Mouse (Mus musculus) spleen, postnatal 10 days (tissue): ENCODE results near the gene Cdh18.
"Not testable (repeated sequence)": the region's sequence is repeated elsewhere in the genome, so short reads cannot be mapped to it uniquely, and the experiment has no call there.

Experiments used
- DNase-seq, 2 experiments: peaks; one replicate each; pipeline ENCODE4 v3.0.0; 2021 to 2022; ENCODE audit warnings: low spot score in 2 of 2

Gene Cdh18

GRCm38 (mm10) chr15:22548711-22549271 is at the start of gene Cdh18:
TSS of gene Cdh18 (plus strand) at chr15:22549022.
- DNase-seq = no peak

GRCm38 (mm10) chr15:22511271-22511670 is 37.6 kb upstream of the Cdh18 start:
- no peak for DNase-seq

DNA sequence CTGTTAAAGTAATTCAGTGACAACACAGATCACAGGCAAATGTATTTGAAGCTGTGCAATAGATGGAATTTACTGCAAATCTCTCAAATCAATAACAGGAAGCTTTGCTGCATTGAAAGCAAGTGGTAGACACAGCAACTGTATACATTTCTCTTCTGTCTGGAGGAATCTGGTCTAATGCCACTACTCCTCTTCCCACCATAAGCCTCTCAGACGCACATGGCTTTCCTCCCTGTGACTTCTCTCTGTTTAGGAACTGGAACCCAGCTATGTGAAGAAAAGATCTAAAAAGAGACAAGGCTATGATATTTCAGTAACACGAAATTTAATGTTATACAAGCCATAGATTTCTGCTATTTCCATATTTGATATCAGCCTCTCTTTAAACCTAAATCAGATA is 13.0 kb upstream of the Cdh18 start:
- DNase-seq = no peak

- DNase-seq = no peak
Observed at GRCm38 (mm10) chr15:22577974-22578616, 29.3 kb downstream of the Cdh18 start.

DNA sequence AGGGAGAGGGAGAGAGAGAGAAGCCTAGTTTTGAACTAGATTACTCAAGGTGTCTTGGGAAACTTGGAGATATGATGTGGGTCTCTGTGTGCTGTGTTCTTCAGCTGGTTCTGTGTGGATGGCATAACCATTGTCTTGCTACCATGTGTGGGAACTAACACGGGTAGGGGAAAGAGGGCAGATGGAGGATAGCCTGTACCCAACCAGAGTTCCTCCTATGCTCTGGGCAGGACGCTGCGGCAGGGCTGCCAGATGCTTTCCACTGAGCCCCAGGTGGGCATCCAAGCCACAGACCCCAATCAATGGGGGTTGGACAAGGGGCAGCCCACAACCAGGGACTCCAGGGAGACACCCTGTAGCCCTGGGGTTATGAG is 29.8 kb downstream of the Cdh18 start:
- DNase-seq = no peak

- DNase-seq = no peak
Observed at GRCm38 (mm10) chr15:22584667-22585066, 35.8 kb downstream of the Cdh18 start.

DNA sequence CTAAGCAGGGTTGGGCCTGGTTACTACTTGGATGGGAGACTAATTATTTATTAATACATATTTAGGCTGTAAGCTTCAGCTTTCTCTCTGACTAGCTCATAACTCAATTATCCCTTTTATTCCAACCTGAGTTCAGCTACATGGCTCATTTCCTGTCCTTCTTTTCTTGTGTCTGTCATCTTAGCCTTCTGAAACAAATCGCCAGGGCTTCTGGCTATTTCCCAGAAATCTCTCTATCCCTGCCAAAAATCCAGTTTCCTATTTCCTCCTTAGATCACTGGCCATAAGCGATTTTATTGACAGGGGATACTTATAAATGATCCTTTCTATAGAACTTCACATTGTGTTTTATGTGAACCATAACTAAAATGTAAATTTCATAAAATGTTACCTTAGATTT is 167.6 kb downstream of the Cdh18 start:
- no peak for DNase-seq

GRCm38 (mm10) chr15:22717681-22718080 is 168.9 kb downstream of the Cdh18 start:
- DNase-seq = no peak

DNA sequence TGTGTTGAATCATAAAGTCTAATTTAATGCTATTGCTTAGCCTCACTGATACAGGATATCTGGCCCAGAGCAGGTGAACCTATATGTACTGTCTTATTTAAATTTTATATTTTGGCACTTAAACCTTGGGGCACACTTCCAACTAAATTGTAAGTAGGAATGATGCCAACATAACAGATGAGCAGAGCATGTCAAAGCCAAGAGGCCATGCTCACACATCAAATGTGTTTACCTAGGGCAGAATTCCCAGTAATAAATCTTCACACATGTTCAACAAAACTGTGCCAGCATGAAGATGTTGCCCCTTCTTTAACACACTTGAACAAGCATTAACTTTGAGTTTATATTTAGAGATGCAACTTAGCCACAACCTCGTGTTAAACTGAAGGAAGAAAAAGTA is 177.8 kb downstream of the Cdh18 start:
- no peak for DNase-seq

GRCm38 (mm10) chr15:22733039-22733438 is 184.2 kb downstream of the Cdh18 start:
- no peak for DNase-seq

DNA sequence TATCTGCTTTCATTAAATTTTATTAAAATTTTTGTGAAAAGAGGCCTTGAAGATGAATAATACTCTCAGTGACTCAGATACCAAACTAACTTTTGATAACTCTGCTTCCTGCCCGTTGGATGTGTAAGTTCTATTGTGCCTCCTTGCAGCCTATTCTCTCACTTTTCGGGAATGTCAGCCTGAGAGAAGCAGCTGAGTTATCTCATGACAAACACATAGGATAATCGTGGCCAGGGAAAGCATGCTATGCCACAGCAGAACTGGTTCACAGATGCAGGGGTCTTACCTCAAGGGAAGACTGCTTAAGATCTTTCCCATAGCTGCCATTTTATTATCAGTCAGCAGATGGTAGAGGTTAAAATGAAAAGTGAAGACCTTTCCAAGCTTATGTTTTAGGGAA is 187.3 kb downstream of the Cdh18 start:
- DNase-seq = no peak

GRCm38 (mm10) chr15:22761257-22761656 is 212.4 kb downstream of the Cdh18 start:
- not testable (repeated sequence) for DNase-seq

DNA sequence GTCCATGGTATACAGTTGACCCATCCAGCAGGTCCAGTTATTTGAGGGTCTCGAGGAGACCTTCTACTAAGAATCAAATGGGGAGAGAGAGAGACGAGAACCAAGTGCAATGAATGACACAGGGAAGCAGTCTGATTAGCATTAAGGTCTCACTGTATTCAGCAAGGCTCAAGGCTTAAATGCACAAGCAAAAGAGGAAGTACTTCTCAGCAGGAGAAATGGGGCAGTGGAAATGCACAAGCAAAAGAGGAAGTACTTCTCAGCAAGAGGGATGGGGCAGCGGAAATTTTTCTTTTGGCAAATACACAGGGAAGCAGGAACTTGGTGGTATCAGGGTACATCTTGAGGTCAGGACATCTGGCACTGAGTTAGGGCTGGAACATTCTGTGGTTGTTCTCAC is 217.8 kb downstream of the Cdh18 start:
- not testable (repeated sequence) for DNase-seq

GRCm38 (mm10) chr15:22776346-22776745 is 227.5 kb downstream of the Cdh18 start:
- no peak for DNase-seq

GRCm38 (mm10) chr15:22789696-22790095 is 240.9 kb downstream of the Cdh18 start:
- DNase-seq = no peak

DNA sequence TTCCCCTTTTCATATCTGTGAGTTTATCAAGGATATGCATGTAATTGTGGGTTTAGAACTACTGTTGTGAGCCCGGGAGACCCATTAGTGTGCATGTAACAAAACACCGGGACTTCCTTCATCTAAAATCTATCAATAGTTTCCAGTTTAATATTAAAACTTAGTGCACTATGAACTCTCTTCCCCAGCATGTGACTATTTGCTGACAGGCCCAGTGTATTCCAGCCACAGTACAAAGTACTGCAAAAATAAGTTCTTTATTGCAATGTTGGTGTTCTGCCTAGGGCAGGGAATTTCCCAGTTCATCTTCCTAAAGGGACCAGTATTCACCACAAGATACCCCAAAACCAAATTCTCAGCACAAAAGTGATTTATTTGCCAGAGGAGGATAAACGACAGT is 243.0 kb downstream of the Cdh18 start:
- DNase-seq = no peak

DNA sequence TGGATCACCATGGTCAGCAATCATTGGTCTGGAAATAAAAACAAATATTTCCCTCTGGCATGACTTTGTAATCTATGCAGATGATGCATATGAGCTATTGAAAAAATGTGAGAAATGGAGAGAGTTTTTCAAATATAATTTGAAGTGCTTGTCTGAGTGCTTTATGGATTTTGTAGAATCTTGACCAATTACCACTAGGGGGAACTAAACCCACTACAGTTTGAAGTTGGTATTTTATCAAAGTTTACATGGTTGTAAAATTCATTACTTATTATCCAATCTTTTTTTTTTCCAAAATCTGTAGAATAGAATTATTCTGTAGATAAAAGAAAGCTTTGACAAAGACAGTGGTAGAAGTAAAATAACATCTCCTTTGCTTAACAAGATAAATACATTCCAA is 284.3 kb downstream of the Cdh18 start:
- DNase-seq = no peak

DNA sequence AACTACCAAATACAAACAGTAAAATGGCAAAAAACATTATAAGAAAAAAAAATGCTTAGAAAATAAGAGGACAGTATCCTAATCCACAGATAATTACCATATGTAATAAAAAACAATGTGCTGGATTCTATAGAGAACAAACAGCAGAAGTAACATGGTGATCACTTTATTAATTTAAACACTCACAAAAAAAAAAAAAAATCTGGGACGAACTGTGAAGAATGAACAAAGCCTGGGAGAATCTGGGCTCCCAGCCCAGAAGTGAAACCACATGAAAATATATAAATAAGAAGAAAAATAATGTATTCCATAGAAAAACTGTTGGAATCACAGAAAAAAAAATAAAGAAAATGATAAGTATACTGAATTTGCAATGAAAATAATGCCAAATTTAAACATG is 288.4 kb downstream of the Cdh18 start:
- DNase-seq = no peak

DNA sequence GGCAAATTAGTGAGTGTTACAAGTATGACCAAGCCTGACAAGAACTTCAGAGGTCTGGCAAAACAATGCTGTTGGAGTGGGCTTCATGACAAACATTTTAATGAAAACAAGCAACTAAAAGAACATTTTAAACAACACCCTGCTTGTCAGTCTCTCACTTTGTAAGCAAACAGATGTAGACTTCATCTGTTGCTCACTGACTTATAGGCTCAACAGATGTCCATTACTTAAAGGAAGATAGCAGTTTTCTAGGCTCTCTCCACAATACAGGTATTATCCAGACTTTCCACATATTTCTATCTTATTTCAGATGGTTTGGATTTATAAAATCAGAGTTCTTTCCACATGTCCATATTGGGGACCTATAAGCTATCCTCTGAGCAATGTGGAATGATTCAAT is 308.9 kb downstream of the Cdh18 start:
- DNase-seq = no peak

DNA sequence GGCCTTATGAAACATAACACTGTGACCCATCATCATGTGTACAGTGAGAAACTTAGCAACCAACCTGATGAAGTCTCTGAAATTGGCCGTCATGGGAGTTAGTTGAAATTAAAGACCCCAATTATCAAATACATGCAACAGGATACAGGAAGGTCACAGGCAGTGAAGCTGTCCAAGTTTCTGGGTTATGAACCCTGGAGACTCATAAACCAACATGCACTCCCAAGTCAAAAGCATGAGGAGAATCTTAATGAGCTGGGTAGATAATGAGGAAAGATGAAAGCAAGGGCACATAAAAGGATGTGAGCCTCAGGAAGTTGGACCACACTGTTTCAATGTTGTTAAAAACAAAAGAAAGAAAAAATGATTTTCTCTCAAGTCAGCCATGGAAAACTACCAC is 321.9 kb downstream of the Cdh18 start:
- DNase-seq = no peak

DNA sequence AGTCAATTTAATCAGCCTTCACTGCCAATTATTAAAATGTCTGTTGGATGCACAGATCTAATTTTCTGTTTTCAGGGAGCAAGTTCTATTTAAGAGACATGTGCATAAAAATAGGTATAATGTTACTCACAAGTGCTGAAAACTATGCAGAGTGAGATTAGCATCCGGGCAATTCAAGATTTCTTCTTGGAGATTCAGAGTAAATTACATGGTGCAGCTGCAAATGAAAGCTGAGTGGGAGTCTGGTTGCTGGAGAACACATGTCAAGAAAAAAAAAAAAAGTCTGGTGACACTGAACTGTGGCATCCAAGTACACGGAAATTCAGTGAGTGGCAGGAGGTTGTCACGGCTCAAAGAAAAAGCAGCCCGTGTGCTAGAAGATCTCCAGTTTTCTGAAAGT is 348.9 kb downstream of the Cdh18 start:
- DNase-seq = no peak

- DNase-seq = no peak
Observed at GRCm38 (mm10) chr15:22898208-22898607, 349.4 kb downstream of the Cdh18 start.

DNA sequence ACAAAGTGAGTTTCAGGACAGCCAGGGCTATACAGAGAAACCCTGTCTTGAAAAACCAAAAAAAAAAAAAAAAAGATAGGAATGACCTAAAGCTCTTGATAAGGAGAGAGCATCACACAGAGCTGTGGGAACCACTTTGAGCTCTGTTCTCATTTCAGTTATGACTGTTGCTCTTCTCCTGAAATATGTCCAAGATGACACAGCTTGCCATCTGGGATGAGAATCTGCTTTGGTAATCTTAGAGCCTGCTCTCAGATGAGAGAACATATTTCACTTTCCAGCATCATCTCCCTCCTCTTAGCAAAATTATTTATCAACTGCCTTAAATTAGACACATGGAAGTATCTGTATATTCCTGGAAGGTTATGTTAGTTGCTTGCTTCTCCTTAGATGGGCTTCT is 365.6 kb downstream of the Cdh18 start:
- no peak for DNase-seq

GRCm38 (mm10) chr15:22934293-22934692 is 385.5 kb downstream of the Cdh18 start:
- DNase-seq = no peak
